Comparison of ENCODE assay signal across 9 mouse cellular contexts in the genomic region with DNA sequence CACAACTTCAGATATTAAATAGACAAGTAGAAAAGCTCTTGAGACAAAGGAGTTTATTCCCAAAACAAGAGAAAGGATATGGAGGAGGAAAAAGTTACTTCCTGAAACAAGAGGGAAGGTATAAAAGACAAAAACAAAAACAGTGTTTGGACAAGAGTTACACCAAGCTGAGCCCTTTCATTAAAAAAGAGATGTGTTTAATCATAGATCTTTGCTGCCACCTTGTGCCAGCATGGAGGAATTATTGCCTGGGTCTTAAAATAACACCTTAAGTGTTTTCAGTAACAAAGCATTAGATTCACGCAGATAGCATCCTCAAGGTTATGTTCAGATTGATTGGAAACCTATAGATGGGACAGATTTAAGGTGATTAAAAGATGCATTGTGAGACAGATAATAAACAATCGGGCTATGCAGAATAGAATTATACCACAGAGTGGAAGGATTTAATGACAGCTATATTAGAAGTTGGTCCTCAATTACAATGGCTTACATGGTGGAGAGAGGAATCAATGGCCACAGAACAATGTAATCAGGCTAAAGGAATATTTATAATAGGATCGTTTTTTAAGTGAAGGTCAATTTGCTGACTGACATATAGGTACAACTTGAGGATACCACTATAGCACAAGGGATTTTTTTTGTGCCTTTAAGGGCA.
DNase-seq lines count a peak whose midpoint lies in the region; ATAC-seq lines count a peak whose summit lies in the region.
"Had no signal": no experiment of that assay in that cellular context is flagged by ENCODE, and none has a peak within 500 bp of the region (broad histone marks: within the 10 kb centered on the region; RNA-seq: fewer than 3 reads in every experiment).

No protein-coding gene starts in this region.

- no peaks in the 10 kb centered on the region for H3K27me3 ChIP-seq in neural tube, embryonic 11.5 days (ENCODE audit: control insufficient read depth, insufficient read depth, low read length)
- H3K27me3 ChIP-seq: limb, embryonic 13.5 days had no signal

- H3K4me3 ChIP-seq in neural tube, embryonic 11.5 days (ENCODE audit: low read depth, low read length): no peak overlapping the region
- H3K4me3 ChIP-seq: limb, embryonic 13.5 days had no signal

- no peaks in the 10 kb centered on the region for H3K36me3 ChIP-seq in neural tube, embryonic 11.5 days (ENCODE audit: control insufficient read depth, insufficient read depth, low read length)
- H3K36me3 ChIP-seq: limb, embryonic 13.5 days had no signal

- H3K4me1 ChIP-seq in neural tube, embryonic 11.5 days (ENCODE audit: control insufficient read depth, insufficient read depth, low read length): no peaks in the 10 kb centered on the region
- H3K4me1 ChIP-seq: limb, embryonic 13.5 days had no signal

- H3K27ac ChIP-seq in neural tube, embryonic 11.5 days (ENCODE audit: low read depth, low read length): no peak overlapping the region
- H3K27ac ChIP-seq: limb, embryonic 13.5 days had no signal

- H3K9me3 ChIP-seq in neural tube, embryonic 11.5 days (ENCODE audit: control insufficient read depth, low read length): no peaks in the 10 kb centered on the region
- H3K9me3 ChIP-seq: limb, embryonic 13.5 days had no signal

- H3K4me2 ChIP-seq in neural tube, embryonic 11.5 days (ENCODE audit: low read depth): no peak overlapping the region
- H3K4me2 ChIP-seq: limb, embryonic 13.5 days had no signal

- H3K9ac ChIP-seq in neural tube, embryonic 11.5 days (ENCODE audit: low read length): no peak overlapping the region
- H3K9ac ChIP-seq: limb, embryonic 13.5 days had no signal

- WGBS in neural tube, embryonic 11.5 days: 32% methylated on average over 3 of the region's 3 CpGs

- DNase-seq in heart, adult 18-20 months: peak; percentile 10 to 56
- no peak for DNase-seq in heart, adult 11 months
- DNase-seq in ES-CJ7 (ENCODE audit: low read depth, low spot score): peak; percentile 64
- peak; percentile 49 for DNase-seq in cerebellum, adult 8-10 months
- peak; percentile 40 for DNase-seq in left cerebral cortex, adult 11 months (ENCODE audit: low spot score)
- peak; percentile 43 for DNase-seq in neural tube, embryonic 11.5 days (ENCODE audit: low spot score)
- DNase-seq in spleen, postnatal 36 days (ENCODE audit: low spot score in 2 of 2): no peak

- peak; percentile 66 for ATAC-seq in granulocyte monocyte progenitor cell, adult 5-6 weeks (replicated peaks; ENCODE audit: poor library complexity, severe bottlenecking)
- ATAC-seq in neural tube, embryonic 11.5 days (ENCODE audit: insufficient read depth, low FRiP score, low TSS enrichment): peak; percentile 35; the same call in 1 of the 2 replicates

Comparison
In these comparisons a context has a peak if more than half of its experiments do, and no peak if none do; other contexts are left out.
1. DNase-seq: peak in heart, adult 18-20 months (2 of 2), ES-CJ7 (single experiment), cerebellum, adult 8-10 months (single experiment), left cerebral cortex, adult 11 months (single experiment) and neural tube, embryonic 11.5 days (single experiment); none in heart, adult 11 months (single experiment) and spleen, postnatal 36 days (0 of 2).